Mouse (Mus musculus): ENCODE data around the gene Rapgef2.

The Rapgef2 gene

DNA sequence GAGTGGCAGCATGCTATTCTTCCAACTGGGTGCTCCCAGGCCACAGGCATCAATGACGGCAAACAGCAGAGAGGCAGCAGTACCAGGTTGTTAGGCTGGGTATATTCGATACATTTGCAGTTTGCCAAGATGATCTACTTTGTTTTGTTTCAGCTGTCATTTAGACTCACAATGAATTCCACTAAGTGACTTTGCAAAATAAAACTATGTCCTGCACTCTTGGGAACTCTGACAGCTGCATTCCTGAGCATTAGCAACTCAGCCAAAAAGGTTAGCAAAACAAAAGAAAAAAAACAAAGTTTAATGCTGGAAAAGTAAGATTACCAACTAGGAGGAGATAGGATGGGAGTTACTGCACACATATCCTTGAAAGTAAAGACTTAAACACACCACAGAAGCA lies 3.3 kb downstream of the Rapgef2 start:
- no peak for DNase-seq (ENCODE audit: low spot score)

DNA sequence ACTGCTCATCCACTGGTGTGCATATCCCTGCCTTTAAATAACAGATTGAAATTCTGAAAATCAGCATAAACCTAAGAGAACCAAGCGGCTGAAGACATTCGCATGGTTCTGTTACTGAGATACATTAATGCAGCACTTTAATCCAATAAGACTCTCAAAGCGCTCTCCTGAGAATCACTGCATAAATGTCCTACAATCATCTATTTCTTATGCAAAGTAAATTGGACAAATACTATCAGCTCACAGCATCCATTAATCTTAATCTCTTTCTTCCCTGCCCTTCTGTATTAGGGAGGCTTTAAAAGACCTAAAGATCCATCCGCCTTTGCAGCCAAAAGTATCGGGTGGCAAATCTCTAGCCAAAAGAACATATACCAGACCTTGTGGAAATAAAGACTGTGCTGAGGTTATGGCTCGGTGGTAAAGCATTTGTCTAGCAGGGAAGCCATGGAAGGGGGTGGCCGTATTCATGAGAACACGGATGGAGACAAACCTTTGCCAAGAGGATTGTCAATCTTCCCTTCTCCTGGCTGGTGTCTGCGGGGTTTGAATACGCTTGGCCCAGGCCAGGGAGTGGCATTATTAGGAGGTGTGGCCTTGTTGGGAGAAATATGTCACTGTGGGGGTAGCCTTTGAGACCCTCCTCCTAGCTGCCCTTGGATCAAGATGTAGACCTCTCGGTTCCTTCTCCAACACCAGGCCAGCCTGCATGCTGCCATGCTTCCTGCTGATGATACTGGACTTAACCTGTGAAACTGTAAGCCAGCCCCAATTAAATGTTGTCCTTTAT lies 10.3 kb downstream of the Rapgef2 start:
- no peak for DNase-seq (ENCODE audit: low spot score)

DNA sequence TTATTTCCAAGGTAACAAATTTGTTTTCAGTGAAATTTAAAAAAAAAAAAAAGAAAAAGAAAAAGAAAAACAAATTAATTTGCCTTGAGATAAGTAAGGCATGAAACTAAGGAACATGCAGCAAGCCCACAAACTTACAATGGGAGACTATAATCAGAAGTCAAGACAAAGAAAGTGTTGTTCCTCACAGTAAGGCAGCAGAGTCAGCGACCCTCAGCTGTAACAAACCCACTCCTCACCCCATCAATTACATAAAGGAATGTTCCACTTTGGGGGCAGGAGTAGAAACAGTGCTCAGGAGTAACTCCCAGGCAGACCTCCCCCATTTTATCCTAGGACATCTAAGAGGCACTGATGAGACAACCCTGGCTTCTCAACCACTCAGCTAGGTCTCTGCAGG lies 13.0 kb downstream of the Rapgef2 start:
- DNase-seq (ENCODE audit: low spot score) = no peak

DNA sequence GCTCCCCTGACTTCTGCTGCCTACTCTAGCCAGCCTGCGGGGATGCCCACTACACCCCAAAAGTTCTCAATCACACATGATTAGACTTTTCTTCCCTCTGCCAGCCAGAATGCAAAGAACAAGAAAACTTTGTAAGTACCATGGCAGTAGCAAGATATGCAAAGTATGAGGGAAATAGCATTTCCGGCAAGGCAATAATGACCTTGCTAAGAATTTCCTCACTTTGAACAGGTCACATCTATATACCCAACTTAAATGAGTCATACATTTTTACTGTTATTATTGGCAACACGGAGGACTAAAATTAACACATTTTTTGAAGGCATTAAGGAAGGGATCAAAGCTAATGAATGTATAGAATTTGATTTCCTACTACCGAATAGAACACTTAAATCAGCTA lies 13.4 kb downstream of the Rapgef2 start:
- DNase-seq (ENCODE audit: low spot score) = no peak

DNA sequence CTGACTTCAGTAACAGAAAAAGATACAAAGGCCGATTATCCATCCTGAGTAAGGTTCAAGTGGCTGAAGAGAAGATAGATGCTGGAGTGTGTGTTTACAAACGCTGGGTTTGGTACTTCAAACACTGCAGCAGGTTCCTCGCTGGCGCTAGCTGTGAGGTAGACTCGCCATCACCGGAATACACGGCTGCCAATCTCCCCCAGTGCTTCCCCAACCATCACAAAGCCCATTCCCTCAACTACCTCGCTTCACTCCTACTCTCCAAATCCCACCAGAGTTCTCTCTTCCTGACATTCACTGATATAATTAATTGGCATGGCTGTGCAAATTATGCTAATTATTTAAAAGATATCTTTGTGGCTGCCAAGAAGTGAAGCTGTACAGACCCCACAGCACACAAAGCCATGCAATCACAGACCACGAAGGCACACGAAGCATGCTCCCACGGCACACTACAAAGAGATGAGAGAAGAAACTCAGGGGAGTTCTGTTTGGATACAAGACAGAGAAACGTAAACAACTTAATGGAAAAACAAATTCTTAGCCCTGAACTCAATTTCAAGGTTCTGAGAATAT lies 15.2 kb downstream of the Rapgef2 start:
- no peak for DNase-seq (ENCODE audit: low spot score)

DNA sequence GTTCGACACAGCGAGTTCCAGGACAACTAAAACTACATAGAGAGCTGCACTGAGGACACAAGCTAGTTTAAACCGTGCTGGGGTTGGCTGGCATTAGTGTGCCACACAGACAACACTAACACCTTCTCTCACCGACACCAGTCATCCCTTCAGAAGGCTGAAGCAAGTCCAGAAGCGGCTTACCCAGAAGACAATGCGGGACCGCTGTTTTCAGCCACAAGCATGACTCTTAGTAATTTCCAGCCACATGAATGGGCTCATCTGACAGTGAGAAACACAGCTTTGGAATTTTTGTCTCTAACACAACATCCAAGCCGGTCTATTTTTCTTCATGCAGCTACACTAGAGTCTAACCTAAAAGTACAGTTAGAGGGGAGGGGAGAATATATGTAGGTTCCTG lies 16.4 kb downstream of the Rapgef2 start:
- no peak for DNase-seq (ENCODE audit: low spot score)

DNA sequence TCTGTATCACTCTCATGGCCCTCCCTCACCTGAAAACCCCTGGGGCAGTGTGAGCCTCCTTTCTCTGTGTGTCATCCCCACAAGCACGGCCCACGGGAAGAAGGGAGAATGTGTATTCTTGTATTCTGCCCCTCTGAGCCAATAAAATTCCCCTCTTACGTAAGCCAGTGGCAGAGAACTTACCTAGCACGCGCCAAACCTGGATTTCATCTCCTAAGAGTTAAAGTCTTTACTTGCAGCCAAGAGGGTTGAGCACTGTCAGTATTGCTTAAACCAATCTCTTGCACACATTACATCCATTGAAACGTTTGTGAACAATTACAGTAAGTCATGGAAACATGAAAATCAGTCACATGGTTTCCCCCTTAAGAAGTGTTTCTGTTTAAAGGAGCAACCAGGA lies 19.3 kb downstream of the Rapgef2 start:
- DNase-seq (ENCODE audit: low spot score) = no peak

DNA sequence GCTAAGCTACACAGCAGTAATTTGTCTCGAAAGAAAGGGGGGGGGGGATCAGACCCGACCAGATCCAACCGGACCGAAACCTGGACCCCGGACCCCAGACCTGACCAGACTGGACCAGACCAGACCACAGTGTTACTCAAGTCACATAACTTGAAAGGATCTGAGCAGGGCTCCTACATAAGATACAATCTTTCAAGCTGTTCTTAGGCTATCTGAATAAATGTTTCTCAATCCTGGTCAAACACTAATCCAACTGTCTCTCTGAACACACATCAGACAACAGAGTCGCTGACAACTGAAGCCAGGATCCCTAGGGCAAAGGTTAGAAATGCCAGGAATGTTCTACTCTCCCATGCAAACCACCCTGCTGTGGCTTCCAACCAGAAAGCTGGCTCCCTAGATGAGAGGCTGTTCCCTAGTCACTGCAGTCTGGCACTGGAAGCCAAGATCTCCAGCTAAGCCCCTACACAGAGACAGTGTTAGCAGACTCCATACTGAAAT lies 24.5 kb downstream of the Rapgef2 start:
- DNase-seq (ENCODE audit: low spot score) = no peak

DNA sequence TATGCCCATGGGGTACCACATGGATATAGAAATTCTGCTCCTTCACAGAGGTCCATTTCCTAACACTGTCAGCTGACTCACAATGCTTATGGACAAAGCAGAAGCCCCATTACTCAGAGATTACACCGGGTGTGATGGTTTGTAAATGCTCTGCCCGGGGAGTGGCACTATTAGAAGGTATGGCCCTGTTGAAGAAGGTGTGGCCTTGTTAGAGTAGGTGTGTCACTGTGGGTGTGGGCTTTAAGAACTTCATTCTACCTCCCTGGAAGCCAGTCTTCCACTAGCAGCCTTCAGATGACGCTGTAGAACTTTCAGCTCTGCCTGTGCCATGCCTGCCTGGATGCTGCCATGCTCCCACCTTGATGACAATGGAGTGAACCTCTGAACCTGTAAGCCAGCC lies 32.3 kb downstream of the Rapgef2 start:
- DNase-seq (ENCODE audit: low spot score) = no peak

DNA sequence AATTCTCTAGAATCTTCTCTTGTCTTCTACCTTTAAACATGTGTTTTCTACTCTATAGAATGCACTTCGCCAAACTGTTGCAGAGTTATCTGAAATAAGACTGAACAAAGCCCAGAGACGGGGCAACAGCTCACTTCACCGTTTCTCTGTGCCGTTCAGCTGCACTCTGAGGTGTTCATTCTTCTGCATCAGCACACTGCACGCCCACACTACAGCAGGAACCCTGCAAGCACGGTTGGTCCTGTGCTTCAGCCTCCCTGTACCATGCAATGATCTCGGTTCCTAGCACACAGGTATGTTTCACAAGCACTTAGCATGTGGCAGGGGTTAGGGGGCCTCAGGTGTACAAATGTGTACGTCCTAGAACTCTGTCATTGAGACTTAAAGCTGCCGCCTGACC lies 32.9 kb downstream of the Rapgef2 start:
- no peak for DNase-seq (ENCODE audit: low spot score)

DNA sequence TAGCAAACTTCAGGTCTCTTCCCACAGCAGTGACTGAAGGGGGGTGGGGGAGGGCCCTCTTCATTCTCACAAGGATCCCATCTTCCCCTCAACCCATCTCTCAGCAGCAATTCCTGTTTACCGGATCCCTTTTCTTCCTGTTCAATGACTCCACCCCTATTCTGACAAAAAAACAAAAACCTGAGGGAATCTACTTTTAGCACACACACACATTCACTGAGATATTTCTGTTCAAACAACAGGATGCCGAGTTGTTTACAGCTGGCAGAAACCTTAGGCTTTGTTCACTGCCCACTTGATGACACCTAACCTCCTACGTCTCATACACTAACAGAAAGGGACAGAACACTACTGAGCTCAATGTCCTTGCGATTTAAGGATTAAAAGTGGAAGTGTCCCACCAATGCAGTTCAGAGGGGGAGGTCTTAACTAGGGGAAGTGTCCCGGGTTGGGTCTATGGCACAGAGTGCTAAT lies 33.4 kb downstream of the Rapgef2 start:
- DNase-seq (ENCODE audit: low spot score) = no peak

DNA sequence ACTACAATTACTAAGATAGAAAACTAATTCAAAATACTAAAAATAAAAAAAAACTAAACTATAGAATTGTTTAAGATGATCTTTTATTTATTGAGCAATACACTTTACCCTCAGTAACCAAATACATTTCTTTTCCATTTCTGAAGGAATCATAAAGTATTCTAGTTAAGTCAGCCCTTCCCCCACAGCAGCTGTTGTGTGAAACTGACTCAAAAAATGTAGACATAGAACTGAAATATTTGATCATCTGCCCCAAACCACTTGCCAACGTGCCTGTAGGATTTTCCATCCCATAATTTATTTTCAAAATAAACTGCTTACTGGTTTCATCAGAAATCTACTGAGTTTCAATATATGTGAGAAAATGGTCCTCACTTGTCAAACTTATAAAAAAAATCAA lies 36.4 kb downstream of the Rapgef2 start:
- DNase-seq (ENCODE audit: low spot score) = no peak

DNA sequence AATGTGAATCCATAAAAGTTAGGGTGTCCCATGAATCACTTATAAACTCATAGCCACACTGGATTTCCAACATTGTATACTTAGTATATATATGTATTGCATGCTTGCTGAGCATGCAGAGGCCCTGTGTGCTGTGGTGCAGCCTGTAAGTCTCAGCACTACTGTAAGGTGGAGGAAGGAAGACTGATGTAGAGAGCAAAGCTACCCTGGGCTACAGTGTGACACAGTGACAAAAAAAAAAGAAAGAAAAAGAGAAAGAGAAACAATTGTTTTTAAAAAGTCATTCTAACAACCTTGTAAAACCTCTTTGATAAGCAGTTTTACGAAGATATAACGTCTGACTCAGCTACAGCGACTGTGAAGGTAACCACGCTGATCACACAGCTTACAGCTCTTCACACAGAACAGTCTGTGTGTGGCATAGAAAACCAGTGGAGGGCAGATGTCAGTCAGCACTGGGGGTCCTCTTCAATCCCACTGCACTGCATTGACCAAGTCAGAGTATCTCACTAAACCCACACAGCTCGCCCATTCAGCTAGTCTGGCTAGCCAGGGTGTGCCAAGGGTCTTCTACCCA lies 37.6 kb downstream of the Rapgef2 start:
- DNase-seq (ENCODE audit: low spot score) = no peak

DNA sequence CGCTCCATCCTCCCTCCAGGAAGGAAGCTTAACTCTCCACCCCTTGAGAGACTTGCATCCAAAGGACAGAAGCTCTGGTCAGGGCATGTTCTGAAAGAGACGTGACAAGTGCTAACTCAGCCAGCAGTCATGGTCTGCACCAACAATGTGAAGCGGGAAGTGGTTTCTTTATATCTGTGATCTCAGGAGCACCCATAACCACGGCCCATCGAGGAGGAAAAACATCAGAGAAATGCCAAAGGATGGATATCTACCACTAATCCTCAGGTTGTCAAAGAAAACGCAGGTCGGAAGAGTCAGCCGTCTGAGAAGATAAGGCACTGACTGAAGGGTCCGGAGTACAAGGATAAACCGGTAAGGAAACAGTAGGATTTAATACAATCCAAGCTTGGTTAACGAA lies 38.1 kb downstream of the Rapgef2 start:
- peak; percentile 47 for DNase-seq (ENCODE audit: low spot score)

DNA sequence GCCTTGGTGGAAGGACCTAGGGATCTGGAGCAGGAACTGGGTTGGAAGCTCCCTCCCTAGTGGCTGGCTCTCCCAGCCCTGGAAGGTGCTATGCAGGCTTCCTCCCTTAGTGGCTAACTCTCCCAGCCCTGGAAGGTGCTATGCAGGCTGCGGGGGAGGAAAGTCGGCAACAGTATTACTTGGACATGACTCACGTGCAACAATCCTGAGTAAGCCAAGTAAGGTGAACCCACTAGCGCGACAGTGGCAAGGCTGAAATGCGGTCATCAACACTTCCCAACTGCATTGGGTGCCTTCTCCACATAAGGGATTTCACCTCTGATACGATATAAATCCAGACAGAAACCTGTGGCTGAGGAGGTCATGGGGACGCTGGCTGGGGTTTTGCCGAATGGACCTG lies 42.0 kb downstream of the Rapgef2 start:
- DNase-seq (ENCODE audit: low spot score) = peak; percentile 12

DNA sequence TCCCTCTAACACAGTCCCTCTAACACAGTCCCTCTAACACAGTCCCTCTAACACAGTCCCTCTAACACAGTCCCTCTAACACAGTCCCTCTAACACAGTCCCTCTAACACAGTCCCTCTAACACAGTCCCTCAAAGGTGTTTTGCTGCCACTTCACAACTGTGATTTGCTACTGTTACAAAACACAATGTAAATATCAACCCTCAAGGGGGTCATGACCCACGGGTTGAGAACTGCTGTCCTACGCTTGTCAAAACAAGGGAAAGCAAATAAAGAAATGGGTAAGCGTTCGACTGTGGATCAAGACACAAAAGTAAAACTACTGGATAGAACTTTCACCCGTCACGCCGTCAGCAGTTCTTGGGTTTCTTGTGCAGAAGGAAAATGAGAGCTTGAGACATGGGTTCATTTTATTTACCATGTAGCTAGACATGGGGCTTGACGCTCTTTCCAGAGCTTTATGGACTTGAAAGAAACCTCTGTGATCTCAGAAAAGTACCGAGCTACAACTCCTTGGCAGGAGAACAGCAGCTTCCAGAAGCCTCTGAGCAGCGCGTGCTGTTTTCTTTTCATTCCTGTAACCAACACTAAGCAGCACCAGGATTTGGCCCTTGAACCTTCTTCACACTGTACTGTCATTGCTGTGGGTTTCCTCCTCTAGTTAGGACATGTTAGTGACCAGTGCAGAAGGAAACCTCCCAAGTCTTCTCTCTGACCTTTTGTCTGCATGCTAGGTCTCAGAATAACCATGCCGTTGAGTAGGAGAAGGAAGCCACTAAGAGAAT lies 43.2 kb downstream of the Rapgef2 start:
- DNase-seq (ENCODE audit: low spot score) = no peak

DNA sequence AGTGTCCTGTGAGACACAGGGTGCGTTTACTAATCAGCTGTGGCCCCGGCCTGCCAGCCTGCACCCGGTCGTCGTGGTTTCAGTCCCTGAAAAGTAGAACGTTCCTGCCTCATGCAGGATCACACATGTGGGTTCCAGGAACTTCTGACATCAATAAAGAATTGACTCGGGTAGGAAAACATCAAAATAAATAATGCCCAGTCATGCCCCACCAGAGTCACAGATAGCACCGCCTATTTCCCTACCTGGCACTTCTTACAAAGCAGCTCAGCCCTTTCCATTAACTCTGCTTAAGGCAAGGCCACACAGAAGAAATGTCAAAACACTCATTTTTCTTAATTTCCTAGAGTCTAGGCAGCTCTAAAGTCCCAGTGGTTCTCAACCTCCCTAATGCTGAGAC lies 44.0 kb downstream of the Rapgef2 start:
- no peak for DNase-seq (ENCODE audit: low spot score)

DNA sequence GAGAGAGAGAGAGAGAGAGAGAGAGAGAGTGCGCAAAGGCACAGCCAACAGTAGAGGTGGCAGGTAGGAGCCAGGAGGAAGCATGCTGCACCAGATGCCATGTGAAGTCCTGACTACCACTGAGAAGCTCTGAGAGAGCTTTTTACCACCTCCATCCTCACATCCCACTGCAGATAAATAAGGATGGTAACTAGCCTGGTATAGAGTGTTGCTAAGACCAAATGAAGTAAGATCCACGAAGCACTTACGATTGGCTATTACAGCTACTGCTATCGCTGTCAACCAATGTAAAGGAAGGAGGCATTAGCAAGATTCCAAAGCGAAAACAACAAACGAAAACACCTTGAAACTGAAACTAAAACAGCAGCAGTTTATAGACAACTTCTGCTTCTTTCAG lies 47.3 kb downstream of the Rapgef2 start:
- DNase-seq (ENCODE audit: low spot score) = no peak

DNA sequence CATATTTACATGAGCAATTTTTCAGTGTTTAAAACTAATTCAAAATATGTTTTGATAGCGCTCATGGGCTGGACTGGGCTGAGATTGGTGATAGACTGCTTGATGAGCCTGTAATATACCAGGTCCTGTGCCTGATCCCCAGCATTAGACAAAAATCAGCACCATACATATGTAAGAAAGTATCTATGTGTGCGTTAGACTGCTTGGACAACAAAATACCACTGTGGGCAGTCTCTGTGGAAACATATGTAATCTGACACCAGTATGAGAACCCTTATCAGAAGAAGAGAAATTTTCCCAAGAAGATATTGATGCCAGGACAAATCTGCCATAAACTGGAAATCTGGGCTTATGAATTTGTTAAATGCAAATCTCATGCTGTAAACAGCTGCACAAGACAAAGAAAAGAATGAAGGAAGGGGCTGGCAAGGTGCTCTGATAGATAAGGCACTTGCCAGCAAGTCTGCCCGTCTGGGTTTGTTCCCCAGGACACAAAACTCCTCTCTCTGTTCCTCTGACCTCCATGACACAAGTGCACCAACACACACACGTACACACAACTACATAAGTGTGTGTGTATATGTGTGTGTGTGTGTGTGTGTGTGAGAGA lies 47.8 kb downstream of the Rapgef2 start:
- DNase-seq (ENCODE audit: low spot score) = no peak

DNA sequence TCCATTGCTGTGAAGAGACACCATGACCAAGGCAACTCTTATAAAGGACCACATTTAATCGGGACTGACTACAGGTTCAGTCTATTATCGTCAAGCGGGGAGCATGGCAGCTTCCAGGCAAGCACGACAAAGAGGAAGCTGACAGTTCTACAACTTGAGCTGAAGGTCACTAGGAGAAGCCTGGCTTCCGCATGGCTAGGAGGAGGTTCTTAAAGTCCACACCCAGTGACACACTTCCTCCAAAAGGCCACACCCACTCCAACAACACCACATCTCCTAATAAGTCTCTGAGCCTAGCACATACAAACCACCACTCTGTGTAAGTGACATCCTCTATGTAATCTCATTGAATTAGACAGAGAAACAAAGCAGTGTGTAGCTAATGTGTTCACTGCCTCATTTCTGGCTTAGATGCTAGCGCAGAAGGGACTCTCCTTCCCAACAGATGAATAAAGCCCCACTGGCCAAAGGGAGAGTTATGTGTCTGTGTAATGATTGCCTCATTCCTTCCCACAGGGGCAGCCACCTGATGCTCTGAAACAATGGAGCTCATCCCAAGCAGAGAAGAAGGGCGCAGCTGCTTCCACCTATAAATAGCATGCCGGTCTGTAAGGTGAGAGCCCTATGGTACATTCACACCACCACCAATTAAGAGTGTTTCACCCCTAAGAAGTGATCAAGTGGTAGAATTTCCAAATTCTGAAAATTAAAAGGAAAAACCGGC lies 48.5 kb downstream of the Rapgef2 start:
- DNase-seq (ENCODE audit: low spot score) = no peak

DNA sequence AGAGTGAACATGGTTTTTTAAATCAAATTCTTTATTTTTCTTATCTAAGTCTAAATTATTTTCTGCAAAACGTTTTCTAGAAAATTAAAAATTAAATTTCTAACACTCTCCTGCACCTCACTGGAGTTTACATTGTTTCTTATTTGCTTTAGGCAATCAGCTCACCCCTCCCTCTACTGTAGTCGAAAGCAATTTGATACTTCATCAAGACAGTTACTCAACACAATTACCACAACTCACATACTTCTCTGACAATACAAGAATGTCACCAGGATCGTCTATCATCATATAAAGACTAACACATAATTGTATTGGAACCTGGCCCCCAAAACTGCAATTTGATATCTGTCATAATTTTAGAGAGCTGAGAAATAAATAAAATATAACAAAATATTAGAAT lies 51.8 kb downstream of the Rapgef2 start:
- DNase-seq (ENCODE audit: low spot score) = no peak
